Mouse (Mus musculus) midbrain, embryonic 14.5 days (tissue): ENCODE data around the gene Atp13a1. TPM values are rescaled to one million over a fixed set of nuclear protein-coding genes. Genes with fewer than 3 reads are reported as not detected.

Experiments used
- ATAC-seq: fragments of 200-750 bp; cut with Nextera tagmentation; 2 replicates; pipeline ENCODE4 v1.8.0; 2017; ENCODE audit warnings: moderate number of reproducible peaks, moderate library complexity; ENCODE audit not compliant: low FRiP score, low TSS enrichment
- DNase-seq: peaks from one replicate; pipeline ENCODE4 v3.0.0-alpha.2; 2015
- H3K27ac ChIP-seq: fragments of 300-500 bp; sonication (generic); replicated peaks from 2 replicates; pipeline ENCODE4 v1.5.1; 2014; ENCODE audit warnings: mild to moderate bottlenecking, low read depth, low read length, moderate library complexity
- H3K27me3 ChIP-seq: fragments of 300-500 bp; sonication (generic); 2 replicates; pipeline ENCODE4 v1.6.1; 2014; ENCODE audit warnings: low read length, control low read depth, mixed read lengths; ENCODE audit not compliant: control insufficient read depth, insufficient read depth
- H3K36me3 ChIP-seq: fragments of 300-500 bp; sonication (generic); 2 replicates; pipeline ENCODE4 v1.6.1; 2014; ENCODE audit warnings: low read length, control low read depth; ENCODE audit not compliant: control insufficient read depth, insufficient read depth
- H3K4me1 ChIP-seq: fragments of 300-500 bp; sonication (generic); 2 replicates; pipeline ENCODE4 v1.6.1; 2014; ENCODE audit warnings: mild to moderate bottlenecking, antibody characterized with exemption, low read length, control low read depth; ENCODE audit not compliant: control insufficient read depth, insufficient read depth
- H3K4me2 ChIP-seq: fragments of 300-500 bp; sonication (generic); 2 replicates; pipeline ENCODE4 v1.6.1; 2014; ENCODE audit warnings: mild to moderate bottlenecking, low read length, moderate library complexity
- H3K4me3 ChIP-seq: fragments of 300-500 bp; sonication (generic); replicated peaks from 2 replicates; pipeline ENCODE4 v1.5.1; 2014; ENCODE audit warnings: low read depth, low read length
- H3K9ac ChIP-seq: fragments of 300-500 bp; sonication (generic); replicated peaks from 2 replicates; pipeline ENCODE4 v1.6.1; 2014; ENCODE audit warnings: mild to moderate bottlenecking, low read length, moderate library complexity
- H3K9me3 ChIP-seq: fragments of 300-500 bp; sonication (generic); 2 replicates; pipeline ENCODE4 v1.6.1; 2016; ENCODE audit warnings: low read length, control low read depth, mixed read lengths; ENCODE audit not compliant: control insufficient read depth
- WGBS: fragments of 180-500 bp; shearing (Covaris S2); extraction: QIAGEN DNeasy Blood & Tissue Kit; methylation state at CpG from one replicate; pipeline ENCODE4 v1.1.7; 2014; 5-methylcytosine and 5-hydroxymethylcytosine counted together
- polyA plus RNA-seq: library from polyadenylated mRNA; unstranded; fragments of >200 nt; fragmentation: Nextera tagmentation; extraction: Ambion mirVana; gene quantifications from 2 replicates; pipeline ENCODE4 v1.2.1, GENCODE M21; 2014

Atp13a1 gene
- polyA plus RNA-seq, 1 experiment from 2014 or later, result 50.6 TPM

- H3K27ac ChIP-seq, result no peak overlapping the region
- 94% methylated on average over 6 of the region's 6 CpGs for WGBS
- no peak overlapping the region for H3K4me3 ChIP-seq
- H3K4me2 ChIP-seq, result no peak overlapping the region
- peaks cover 86% of the 10 kb centered on the region for H3K36me3 ChIP-seq
- no peak overlapping the region for H3K9ac ChIP-seq
- no peaks in the 10 kb centered on the region for H3K9me3 ChIP-seq
- peaks cover 3% of the 10 kb centered on the region; the same call in 1 of the 2 replicates for H3K4me1 ChIP-seq
- DNase-seq, result no peak
- H3K27me3 ChIP-seq, result no peaks in the 10 kb centered on the region
- ATAC-seq, result no peak
Measured at GRCm38 (mm10) chr8:69804537-69804936, 13.6 kb downstream of the Atp13a1 start.

GRCm38 (mm10) chr8:69805086-69805485, 14.1 kb downstream of the Atp13a1 start:
- peaks cover 6% of the 10 kb centered on the region; the same call in 1 of the 2 replicates for H3K4me1 ChIP-seq
- peaks cover 80% of the 10 kb centered on the region for H3K36me3 ChIP-seq
- WGBS, result 93% methylated on average over 10 of the region's 10 CpGs
- H3K9me3 ChIP-seq, result no peaks in the 10 kb centered on the region
- DNase-seq (no peak), ATAC-seq (no peak)
- H3K27ac ChIP-seq, result no peak overlapping the region
- H3K27me3 ChIP-seq, result no peaks in the 10 kb centered on the region
- H3K9ac ChIP-seq, result no peak overlapping the region
- no peak overlapping the region for H3K4me3 ChIP-seq
- no peak overlapping the region for H3K4me2 ChIP-seq

GRCm38 (mm10) chr8:69805491-69805890, 14.5 kb downstream of the Atp13a1 start:
- peaks cover 6% of the 10 kb centered on the region; the same call in 1 of the 2 replicates for H3K4me1 ChIP-seq
- H3K9ac ChIP-seq, result no peak overlapping the region
- H3K9me3 ChIP-seq, result no peaks in the 10 kb centered on the region
- H3K27me3 ChIP-seq, result no peaks in the 10 kb centered on the region
- no peak overlapping the region for H3K4me3 ChIP-seq
- H3K27ac ChIP-seq, result no peak overlapping the region
- H3K36me3 ChIP-seq, result peaks cover 76% of the 10 kb centered on the region
- 99% methylated on average over 9 of the region's 9 CpGs for WGBS
- H3K4me2 ChIP-seq, result no peak overlapping the region
- DNase-seq (no peak), ATAC-seq (no peak)

- no peaks in the 10 kb centered on the region for H3K9me3 ChIP-seq
- DNase-seq, result no peak
- 95% methylated on average over 5 of the region's 5 CpGs for WGBS
Measured at GRCm38 (mm10) chr8:69807236-69807635, 16.3 kb downstream of the Atp13a1 start.

GRCm38 (mm10) chr8:69808094-69808863, 17.3 kb downstream of the Atp13a1 start, which contains the start of gene Gmip:
TSS of gene Gmip (plus strand) at chr8:69808679.
- H3K4me1 ChIP-seq, result peaks cover 6% of the 10 kb centered on the region; the same call in 1 of the 2 replicates
- ATAC-seq (peak; percentile 65), DNase-seq (peak; percentile 82)
- H3K36me3 ChIP-seq, result peaks cover 68% of the 10 kb centered on the region
- H3K9ac ChIP-seq, result peak within 1 kb of the TSS; percentile 69
- 8% methylated on average over 28 of the region's 28 CpGs for WGBS
- peak within 1 kb of the TSS; percentile 74 for H3K4me2 ChIP-seq
- peak within 1 kb of the TSS; percentile 70 for H3K27ac ChIP-seq
- H3K27me3 ChIP-seq, result no peaks in the 10 kb centered on the region
- peak within 1 kb of the TSS; percentile 66 for H3K4me3 ChIP-seq
- H3K9me3 ChIP-seq, result no peaks in the 10 kb centered on the region

More at GRCm38 (mm10) chr8:69807236-69807635, 16.3 kb downstream of the Atp13a1 start:
- Histone ChIP-seq H3K9ac (no peak overlapping the region), H3K4me1 (peaks cover 6% of the 10 kb centered on the region; the same call in 1 of the 2 replicates), H3K4me3 (no peak overlapping the region), H3K36me3 (peaks cover 73% of the 10 kb centered on the region), H3K4me2 (no peak overlapping the region), H3K27ac (no peak overlapping the region), H3K27me3 (no peaks in the 10 kb centered on the region)
- ATAC-seq, result no peak

GRCm38 (mm10) chr8:69808864-69809403, 18.0 kb downstream of the Atp13a1 start:
- Histone ChIP-seq H3K4me1 (peaks cover 6% of the 10 kb centered on the region; the same call in 1 of the 2 replicates), H3K36me3 (peaks cover 68% of the 10 kb centered on the region), H3K27ac (peak overlapping the region; percentile 70), H3K9ac (peak overlapping the region; percentile 69), H3K4me2 (peak overlapping the region; percentile 74), H3K27me3 (no peaks in the 10 kb centered on the region), H3K9me3 (no peaks in the 10 kb centered on the region), H3K4me3 (peak overlapping the region; percentile 66)
- WGBS, result 2% methylated on average over 23 of the region's 23 CpGs
- DNase-seq, result peak; percentile 67
- peak; percentile 68 for ATAC-seq

GRCm38 (mm10) chr8:69809820-69810219, 18.9 kb downstream of the Atp13a1 start:
- Histone ChIP-seq H3K9ac (no peak overlapping the region; the same call in 1 of the 2 replicates), H3K27ac (no peak overlapping the region), H3K9me3 (no peaks in the 10 kb centered on the region), H3K27me3 (no peaks in the 10 kb centered on the region), H3K4me1 (peaks cover 6% of the 10 kb centered on the region; the same call in 1 of the 2 replicates), H3K4me2 (peak overlapping the region; percentile 74), H3K4me3 (peak overlapping the region; percentile 66; the same call in 1 of the 2 replicates), H3K36me3 (peaks cover 69% of the 10 kb centered on the region)
- WGBS, result 72% methylated on average over 3 of the region's 3 CpGs
- DNase-seq (no peak), ATAC-seq (no peak)

GRCm38 (mm10) chr8:69814881-69815280, 23.9 kb downstream of the Atp13a1 start:
- Histone ChIP-seq H3K9ac (no peak overlapping the region), H3K27ac (no peak overlapping the region), H3K27me3 (no peaks in the 10 kb centered on the region), H3K4me2 (no peak overlapping the region), H3K4me3 (no peak overlapping the region), H3K36me3 (peaks cover 73% of the 10 kb centered on the region), H3K4me1 (no peaks in the 10 kb centered on the region), H3K9me3 (no peaks in the 10 kb centered on the region)
- WGBS, result 89% methylated on average over 2 of the region's 2 CpGs
- no peak for DNase-seq
- ATAC-seq, result no peak
